Mouse (Mus musculus): Measurements from ENCODE around the gene Tmem268. TPM values are rescaled to one million over a fixed set of nuclear protein-coding genes. Genes with fewer than 3 reads are reported as not detected.

The Tmem268 gene
- 26.1 TPM for total RNA-seq (2023)

DNA sequence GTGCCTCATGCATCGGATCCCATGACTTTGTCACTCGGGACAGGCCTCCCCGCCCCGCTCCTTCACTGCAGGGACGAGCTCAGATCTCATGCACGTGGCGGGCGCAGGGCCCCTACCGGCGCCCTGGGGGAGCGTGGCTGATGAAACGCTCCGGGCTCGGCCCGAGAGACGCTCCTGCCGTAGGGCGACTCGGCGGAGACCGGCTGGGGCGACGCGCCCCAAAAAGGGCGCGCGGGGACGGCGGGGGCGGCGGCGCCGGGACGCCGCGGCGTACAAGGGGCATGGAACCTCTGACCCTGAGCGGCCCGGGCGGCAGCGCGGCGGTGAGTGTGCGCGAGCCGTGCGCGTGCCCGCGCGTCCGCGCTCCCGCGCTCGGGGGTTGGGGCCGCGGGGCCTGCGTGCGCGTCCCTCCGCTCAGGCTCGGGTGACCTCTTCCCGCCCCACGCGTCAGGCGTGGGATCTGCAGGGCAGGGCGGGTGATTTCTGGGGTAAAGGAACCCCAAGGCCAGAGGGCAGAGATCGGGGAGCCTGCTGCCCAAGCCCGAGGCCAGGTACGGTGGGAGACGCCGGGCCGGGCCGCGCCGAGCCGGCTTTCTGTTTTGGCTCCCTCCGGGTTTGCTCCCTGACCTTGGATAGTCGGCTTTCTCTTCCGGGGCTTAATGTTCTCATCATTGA is at the start of gene Tmem268:
TSS of gene Tmem268 (plus strand) at position 375 of the 675 bp plus-strand sequence.

DNA sequence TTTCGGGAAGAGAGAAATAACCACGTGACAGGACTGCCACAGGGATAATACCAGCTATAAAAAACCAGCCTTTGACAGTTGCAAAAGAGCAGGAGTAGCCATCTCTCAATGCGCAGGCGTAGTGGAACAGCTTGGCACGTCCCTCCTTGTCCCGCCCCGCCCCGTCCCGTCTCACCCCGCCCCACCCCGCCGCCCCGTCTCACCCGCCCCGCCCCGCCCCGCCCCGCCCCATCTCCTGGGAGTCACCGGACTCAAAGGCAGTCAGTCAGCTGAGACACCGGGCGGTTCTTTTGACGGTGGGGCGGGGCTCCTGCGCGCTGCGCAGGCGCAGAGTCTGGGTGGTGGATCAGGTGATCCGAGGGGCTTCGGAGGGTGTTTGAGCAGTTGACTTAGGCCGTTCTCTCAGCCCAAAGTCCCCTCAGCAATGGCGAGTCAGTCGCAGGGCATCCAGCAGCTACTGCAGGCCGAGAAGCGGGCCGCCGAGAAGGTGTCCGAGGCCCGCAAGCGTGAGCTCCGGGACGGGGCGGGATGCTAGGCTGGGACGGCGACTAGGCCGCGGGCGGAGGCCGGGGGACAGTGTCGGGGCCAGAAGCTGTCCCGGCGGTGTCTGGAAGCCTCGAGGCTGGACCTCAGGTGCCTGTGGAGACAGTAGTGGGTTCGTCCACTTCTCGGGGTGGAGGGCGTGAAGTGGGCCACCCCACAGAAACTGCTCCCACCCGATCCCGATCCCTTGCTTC is 13.9 kb upstream of the Tmem268 start, which contains the start of gene Atp6v1g1:
TSS of gene Atp6v1g1 (plus strand) at position 279 of the 737 bp plus-strand sequence.

DNA sequence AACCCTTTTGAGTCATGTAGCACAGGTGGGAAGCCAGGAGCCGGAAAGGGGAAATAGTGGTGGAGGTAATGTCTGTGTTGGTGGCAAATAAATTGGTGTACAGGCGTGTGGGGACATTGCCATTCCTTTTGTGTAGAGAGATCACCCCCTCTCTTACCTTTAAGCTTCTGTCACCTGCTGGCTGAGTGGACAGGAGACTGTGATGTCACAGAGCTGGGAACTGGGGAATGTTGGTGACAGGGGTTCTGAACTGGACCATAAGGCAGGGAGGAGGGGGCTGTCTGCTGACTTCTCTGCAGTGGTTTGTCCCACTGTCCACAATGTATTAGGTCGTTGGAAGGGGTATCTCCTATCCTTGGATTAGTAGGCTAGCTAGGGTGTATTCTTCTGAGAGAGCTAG is 46.4 kb downstream of the Tmem268 start, which contains the start of gene Gm11213:
TSS of gene Gm11213 (minus strand) at position 317 of the 400 bp plus-strand sequence.

DNA sequence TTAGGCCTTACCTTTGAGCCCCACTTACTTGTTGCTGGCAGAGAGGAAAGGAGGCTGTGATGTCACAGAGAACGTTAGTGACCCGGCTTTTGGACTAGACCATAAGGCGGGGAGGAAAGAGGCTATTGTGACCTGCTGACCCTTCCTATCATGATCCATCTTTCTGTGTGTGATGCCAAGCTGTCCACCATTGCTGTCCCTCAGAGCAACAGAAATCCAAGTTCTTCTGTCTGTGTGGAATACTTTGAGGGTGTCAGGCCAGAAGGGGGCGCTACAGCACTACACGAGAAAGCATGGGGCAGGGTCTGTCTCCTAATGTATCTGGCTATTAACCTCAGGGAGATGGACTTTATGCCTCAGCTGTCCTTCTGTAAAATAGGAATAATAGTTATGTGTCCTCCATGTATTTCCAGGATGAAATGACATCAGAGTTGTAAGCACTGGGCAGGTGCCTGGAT is 63.8 kb downstream of the Tmem268 start, which contains the start of gene Tex48:
TSS of gene Tex48 (minus strand) at position 51 of the 458 bp plus-strand sequence.

Other genes starting within 250 kb of the Tmem268 start
- not detected for gene Orm1, start 214.2 kb upstream of the Tmem268 start, total RNA-seq (2023)
- not detected for gene Orm3, start 202.6 kb upstream of the Tmem268 start, total RNA-seq (2023)
- not detected for gene Orm2, start 196.3 kb upstream of the Tmem268 start, total RNA-seq (2023)
- 278 TPM for gene Akna, start 155.4 kb upstream of the Tmem268 start, total RNA-seq (2023)
- 24.0 TPM for gene Whrn, start 62.8 kb upstream of the Tmem268 start, total RNA-seq (2023)
- 67.0 TPM for gene Atp6v1g1, start 14.0 kb upstream of the Tmem268 start, total RNA-seq (2023)
- not detected for gene Gm11213, start 46.5 kb downstream of the Tmem268 start, total RNA-seq (2023)
- not detected for gene Tex48, start 63.6 kb downstream of the Tmem268 start, total RNA-seq (2023)
- not detected for gene Gm11214, start 104.6 kb downstream of the Tmem268 start, total RNA-seq (2023)
- not detected for gene Tnfsf15, start 186.3 kb downstream of the Tmem268 start, total RNA-seq (2023)